In the genomic region with DNA sequence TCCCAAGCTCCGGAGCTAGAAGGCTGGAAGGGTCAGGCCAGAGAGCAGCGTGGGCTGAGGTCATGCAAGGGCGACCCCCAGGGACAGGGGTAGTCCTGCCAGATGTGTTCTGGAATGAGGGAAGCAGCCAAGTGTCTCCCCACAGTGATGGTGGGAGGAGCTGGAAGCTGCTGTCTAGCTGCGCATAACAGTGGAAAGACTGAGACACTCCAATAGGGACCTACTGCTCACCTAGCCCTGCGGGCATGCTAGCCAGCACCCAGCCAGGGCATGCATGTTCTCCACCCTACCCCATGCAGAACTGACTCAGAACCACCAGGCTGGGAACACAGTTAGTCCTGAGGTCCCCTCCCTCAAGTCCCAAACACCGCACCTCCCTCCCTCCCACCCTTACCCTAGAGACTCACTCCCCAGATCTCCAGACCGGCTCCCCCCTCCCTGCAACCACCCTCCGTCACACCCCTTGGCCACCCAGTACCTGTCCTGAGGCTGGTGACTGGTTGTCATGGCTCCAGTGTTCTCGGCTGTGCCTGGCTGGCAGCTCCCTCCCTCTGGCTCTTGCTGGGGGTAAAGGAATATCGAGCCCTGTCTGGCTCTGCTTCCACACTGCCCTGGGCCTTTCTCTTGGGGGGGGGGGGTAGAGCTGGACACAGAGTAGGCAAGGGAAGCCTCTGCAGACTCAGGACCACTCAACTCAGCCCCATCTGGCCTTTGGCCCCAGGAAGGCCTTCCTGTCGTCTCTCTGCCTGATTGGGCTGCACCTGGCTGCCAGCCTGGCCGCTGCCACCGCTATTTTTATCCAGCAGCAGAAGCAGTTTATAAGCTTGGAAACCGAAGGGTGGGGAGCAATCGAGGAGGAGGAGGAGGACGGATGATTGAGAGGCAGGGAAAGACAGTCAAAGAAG, we compare ENCODE assay signal across 8 mouse cellular contexts. TPM values are rescaled to one million over a fixed set of nuclear protein-coding genes. Genes with fewer than 3 reads are reported as not detected.
DNase-seq lines count a peak whose midpoint lies in the region; ATAC-seq and TF ChIP-seq lines count a peak whose summit lies in the region.

No protein-coding gene starts in this region.

- H3K4me2 ChIP-seq in lung, postnatal 0 days (replicated peaks; ENCODE audit: low read depth, low read length): peak overlapping the region; percentile 32
- H3K4me2 ChIP-seq in myocyte (ENCODE audit: low read depth): peak overlapping the region; percentile 88

- ATAC-seq in lung, postnatal 0 days: no peak
- no peak for ATAC-seq in megakaryocyte-erythroid progenitor cell, adult 5-6 weeks (replicated peaks; ENCODE audit: low FRiP score, low TSS enrichment, poor library complexity, severe bottlenecking)

- no peaks in the 10 kb centered on the region for H3K27me3 ChIP-seq in lung, postnatal 0 days (replicated peaks; ENCODE audit: insufficient read depth, low read length)
- no peaks in the 10 kb centered on the region for H3K27me3 ChIP-seq in cerebellum, adult 2 months (ENCODE audit: control insufficient read depth, insufficient read depth, low read length)
- no peaks in the 10 kb centered on the region for H3K27me3 ChIP-seq in kidney, adult 2 months (replicated peaks; ENCODE audit: control insufficient read depth, insufficient read depth, low read length)
- no peaks in the 10 kb centered on the region for H3K27me3 ChIP-seq in myocyte (ENCODE audit: control insufficient read depth, insufficient read depth, insufficient read length)

- H3K9ac ChIP-seq in lung, postnatal 0 days (replicated peaks; ENCODE audit: low read depth): peak overlapping the region; percentile 29

- no peaks in the 10 kb centered on the region for H3K9me3 ChIP-seq in lung, postnatal 0 days (ENCODE audit: low read length)

- H3K4me3 ChIP-seq in lung, postnatal 0 days (ENCODE audit: low read depth, low read length): 0 out of 2 replicates have a peak overlapping the region, but pooled peaks have one; percentile 8
- peak overlapping the region; percentile 19 for H3K4me3 ChIP-seq in cerebellum, adult 2 months (replicated peaks; ENCODE audit: insufficient read depth, low read depth, low read length)
- peak overlapping the region; percentile 34 for H3K4me3 ChIP-seq in kidney, adult 2 months (ENCODE audit: insufficient read depth, low read depth, low read length)
- H3K4me3 ChIP-seq in myocyte: peak overlapping the region; percentile 80

- 51% methylated on average over 16 of the region's 16 CpGs for WGBS in lung, postnatal 0 days
- 26% methylated on average over 16 of the region's 16 CpGs for WGBS in cerebellum, adult 2 months
- WGBS in kidney, adult 2 months: 26% methylated on average over 16 of the region's 16 CpGs

- H3K79me2 ChIP-seq in myocyte (ENCODE audit: control insufficient read depth, insufficient read depth): peaks cover 58% of the 10 kb centered on the region

- peaks cover 51% of the 10 kb centered on the region for H3K4me1 ChIP-seq in lung, postnatal 0 days (ENCODE audit: insufficient read depth, low read depth, low read length)
- H3K4me1 ChIP-seq in cerebellum, adult 2 months (ENCODE audit: control insufficient read depth, insufficient read depth, low read length): peaks cover 58% of the 10 kb centered on the region
- peaks cover 25% of the 10 kb centered on the region for H3K4me1 ChIP-seq in kidney, adult 2 months (ENCODE audit: control insufficient read depth, insufficient read depth, low read length)

- H3K36me3 ChIP-seq in lung, postnatal 0 days (ENCODE audit: insufficient read depth, low read length): no peaks in the 10 kb centered on the region
- no peaks in the 10 kb centered on the region for H3K36me3 ChIP-seq in kidney, adult 2 months (ENCODE audit: control insufficient read depth, insufficient read depth, low read length)
- peaks cover 37% of the 10 kb centered on the region for H3K36me3 ChIP-seq in myocyte (ENCODE audit: control insufficient read depth, insufficient read depth)

- TF ChIP-seq CTCF in lung, postnatal 0 days (IDR thresholded peaks at IDR 0.05): no peak
- TF ChIP-seq CTCF in cerebellum, adult 2 months (IDR thresholded peaks at IDR 0.05; ENCODE audit: borderline replicate concordance, insufficient read depth, low read depth, low read length): no peak
- TF ChIP-seq CTCF in kidney, adult 2 months (conservative IDR thresholded peaks at IDR 0.05; ENCODE audit: insufficient read depth, insufficient read length, low read depth, low read length): no peak

- peak overlapping the region; percentile 59; the same call in 1 of the 2 replicates for H3K27ac ChIP-seq in lung, postnatal 0 days (ENCODE audit: low read length)
- H3K27ac ChIP-seq in cerebellum, adult 2 months (ENCODE audit: insufficient read depth, low read length): peak overlapping the region; percentile 88
- H3K27ac ChIP-seq in kidney, adult 2 months (ENCODE audit: insufficient read depth, low read depth, low read length): peak overlapping the region; percentile 92

- DNase-seq in lung, postnatal 0 days (ENCODE audit: low spot score): no peak
- DNase-seq in lung, postnatal 14 days: no peak
- DNase-seq in cerebellum, adult 2 months: peak; percentile 51 to 59
- DNase-seq in heart, adult 8-10 months (ENCODE audit: low spot score): peak; percentile 84
- DNase-seq in kidney, adult 2 months: peak; percentile 66
- no peak for DNase-seq in layer of hippocampus, adult 11-12 months (ENCODE audit: low spot score)

- no peak for TF ChIP-seq POLR2A in cerebellum, adult 2 months (IDR thresholded peaks at IDR 0.05; ENCODE audit: borderline replicate concordance, insufficient read depth, low read length)
- TF ChIP-seq POLR2A in kidney, adult 2 months (IDR thresholded peaks at IDR 0.05; ENCODE audit: low read depth, low read length): no peak
- TF ChIP-seq POLR2A in myocyte (IDR thresholded peaks at IDR 0.05; ENCODE audit: insufficient read length, low read depth): peak; percentile 38

- peak overlapping the region; percentile 3 for H3ac ChIP-seq in myocyte (ENCODE audit: control insufficient read depth, insufficient read length)

- TF ChIP-seq EP300 in lung, postnatal 0 days (IDR thresholded peaks at IDR 0.05): no peak

TF ChIP-seq in myocyte, 11 proteins besides CTCF, POLR2A, EP300 and RAD21:
- TF ChIP-seq REST (IDR thresholded peaks at IDR 0.05; ENCODE audit: insufficient read depth, insufficient read length) (no peak), POLR2AphosphoS2 (IDR thresholded peaks at IDR 0.05; ENCODE audit: insufficient read length, low read depth) (peak; percentile 61), MYOD1 (IDR thresholded peaks at IDR 0.05; ENCODE audit: control insufficient read depth in 1 of 3, insufficient read length in 2 of 3, low read depth in 2 of 3) (peak in 1 of 3 experiments; percentile 34)

RNA-seq across cellular contexts. Expression of gene Slc29a1, which starts 7.5 kb away (rescaled TPM):
- polyA plus RNA-seq in lung, postnatal 0 days (2015; fragmentation: Nextera tagmentation; extraction: Ambion mirVana): 99.8 and 120 TPM in 2 replicates
- polyA plus RNA-seq in cerebellum, adult 2 months (2012; rRNA removed): 72.2 and 75.6 TPM in 2 replicates
- 10 to 100 TPM; 58.9 to 70.8 (median 66.9) TPM for total RNA-seq in heart, adult 8-10 months (2022)
- polyA plus RNA-seq in kidney, adult 2 months (2012; rRNA removed): 89.5 and 90.4 TPM in 2 replicates
- polyA plus RNA-seq in myocyte (2012; fragmentation: generic; extraction: Trizol): 913 TPM
- 166 and 176 TPM in 2 replicates for total RNA-seq in megakaryocyte-erythroid progenitor cell, adult 5-6 weeks (2014; fragmentation: Nextera tagmentation)
- 89.2 and 171 TPM in 2 replicates for total RNA-seq in megakaryocyte-erythroid progenitor cell, adult 5-6 weeks (2017)

RNA-seq across cellular contexts. Expression of gene Mymx, which starts 9.9 kb away (rescaled TPM):
- polyA plus RNA-seq in lung, postnatal 0 days (2015; fragmentation: Nextera tagmentation; extraction: Ambion mirVana): not detected in 2 replicates
- not detected in 2 replicates for polyA plus RNA-seq in cerebellum, adult 2 months (2012; rRNA removed)
- total RNA-seq in heart, adult 8-10 months (2022): not detected
- polyA plus RNA-seq in kidney, adult 2 months (2012; rRNA removed): 6.4 and 7.1 TPM in 2 replicates
- 576 TPM for polyA plus RNA-seq in myocyte (2012; fragmentation: generic; extraction: Trizol)
- not detected in 2 replicates for total RNA-seq in megakaryocyte-erythroid progenitor cell, adult 5-6 weeks (2014; fragmentation: Nextera tagmentation)
- total RNA-seq in megakaryocyte-erythroid progenitor cell, adult 5-6 weeks (2017): not detected in 2 replicates

RNA-seq across cellular contexts. Expression of gene Hsp90ab1, which starts 18.9 kb away (rescaled TPM):
- polyA plus RNA-seq in lung, postnatal 0 days (2015; fragmentation: Nextera tagmentation; extraction: Ambion mirVana): 607 and 696 TPM in 2 replicates
- 915 and 924 TPM in 2 replicates for polyA plus RNA-seq in cerebellum, adult 2 months (2012; rRNA removed)
- total RNA-seq in heart, adult 8-10 months (2022): 1,000 to 10,000 TPM; 1,121 to 1,613 (median 1,357) TPM
- polyA plus RNA-seq in kidney, adult 2 months (2012; rRNA removed): 369 and 408 TPM in 2 replicates
- polyA plus RNA-seq in myocyte (2012; fragmentation: generic; extraction: Trizol): 1,606 TPM
- 1,847 and 1,911 TPM in 2 replicates for total RNA-seq in megakaryocyte-erythroid progenitor cell, adult 5-6 weeks (2014; fragmentation: Nextera tagmentation)
- total RNA-seq in megakaryocyte-erythroid progenitor cell, adult 5-6 weeks (2017): 2,660 and 3,319 TPM in 2 replicates

RNA-seq across cellular contexts. Expression of gene Slc35b2, which starts 28.3 kb away (rescaled TPM):
- 84.8 and 85.1 TPM in 2 replicates for polyA plus RNA-seq in lung, postnatal 0 days (2015; fragmentation: Nextera tagmentation; extraction: Ambion mirVana)
- 71.3 and 74.0 TPM in 2 replicates for polyA plus RNA-seq in cerebellum, adult 2 months (2012; rRNA removed)
- total RNA-seq in heart, adult 8-10 months (2022): 10 to 100 TPM; 23.1 to 27.9 (median 25.3) TPM
- 75.5 and 96.1 TPM in 2 replicates for polyA plus RNA-seq in kidney, adult 2 months (2012; rRNA removed)
- 80.1 TPM for polyA plus RNA-seq in myocyte (2012; fragmentation: generic; extraction: Trizol)
- 46.9 and 74.5 TPM in 2 replicates for total RNA-seq in megakaryocyte-erythroid progenitor cell, adult 5-6 weeks (2014; fragmentation: Nextera tagmentation)
- total RNA-seq in megakaryocyte-erythroid progenitor cell, adult 5-6 weeks (2017): 27.7 and 60.3 TPM in 2 replicates

RNA-seq across cellular contexts. Expression of gene Nfkbie, which starts 36.5 kb away (rescaled TPM):
- 2.4 and 5.0 TPM in 2 replicates for polyA plus RNA-seq in lung, postnatal 0 days (2015; fragmentation: Nextera tagmentation; extraction: Ambion mirVana)
- 12.5 and 13.5 TPM in 2 replicates for polyA plus RNA-seq in cerebellum, adult 2 months (2012; rRNA removed)
- 1 to 10 TPM in 3 of 4 experiments, under 1 TPM in 1; 0.65 to 1.5 (median 1.3) TPM for total RNA-seq in heart, adult 8-10 months (2022)
- polyA plus RNA-seq in kidney, adult 2 months (2012; rRNA removed): 4.3 and 5.8 TPM in 2 replicates
- 7.3 TPM for polyA plus RNA-seq in myocyte (2012; fragmentation: generic; extraction: Trizol)
- total RNA-seq in megakaryocyte-erythroid progenitor cell, adult 5-6 weeks (2014; fragmentation: Nextera tagmentation): 4.2 and 6.0 TPM in 2 replicates
- 3.2 and 3.9 TPM in 2 replicates for total RNA-seq in megakaryocyte-erythroid progenitor cell, adult 5-6 weeks (2017)

Comparison
In these comparisons a context has a peak if more than half of its experiments do, and no peak if none do; other contexts are left out.
1. DNase-seq: peak in cerebellum, adult 2 months (2 of 2), heart, adult 8-10 months (single experiment) and kidney, adult 2 months (single experiment); none in lung, postnatal 0 days (single experiment), lung, postnatal 14 days (single experiment) and layer of hippocampus, adult 11-12 months (single experiment).
2. H3K4me3 ChIP-seq: peak in every context shown above with its lines; median percentile 80 in myocyte; 34 in kidney, adult 2 months; 19 in cerebellum, adult 2 months; 8 in lung, postnatal 0 days.
3. RNA of gene Mymx, which starts 9.9 kb away (polyA plus RNA-seq): 576 TPM in myocyte (single experiment); 6.4 to 7.1 TPM in kidney, adult 2 months, not detected in lung, postnatal 0 days and not detected in cerebellum, adult 2 months; every median in the first group is over 10 times any median in the second.
4. Peak in every context shown above with its lines, with median percentiles within 50 percentile points of each other: H3K27ac ChIP-seq.